Mouse (Mus musculus): Measurements from ENCODE around the gene Tet1.
"Not testable (repeated sequence)": the region's sequence is repeated elsewhere in the genome, so short reads cannot be mapped to it uniquely, and the experiment has no call there.

The Tet1 gene

DNA sequence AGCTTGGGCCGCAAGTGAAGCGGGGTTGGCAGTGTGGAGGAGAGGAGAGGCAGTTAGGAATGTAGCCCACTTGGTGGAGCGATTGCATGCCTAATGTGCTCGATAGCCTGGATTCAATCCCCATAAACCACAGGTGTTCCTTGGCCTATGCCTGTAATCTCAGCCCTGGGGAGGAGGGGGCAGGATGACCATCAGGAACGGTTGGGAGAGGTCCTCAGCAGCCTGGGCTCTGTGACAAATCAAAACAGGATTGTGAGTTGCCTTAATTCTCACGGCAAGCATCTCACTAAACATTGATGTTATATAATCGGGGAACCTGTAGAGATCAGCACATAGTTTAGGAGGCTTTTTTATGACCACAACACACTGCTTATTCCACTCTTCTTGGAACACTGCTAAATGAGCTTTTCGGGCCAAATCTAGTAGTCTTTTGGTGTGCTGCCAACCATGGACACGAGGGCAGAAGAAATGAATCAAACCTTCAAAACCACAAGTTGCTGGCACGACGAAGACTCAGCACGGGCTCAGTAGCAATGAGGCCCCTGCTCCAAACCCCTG lies 61.6 kb downstream of the Tet1 start:
- no peak for DNase-seq (ENCODE audit: low spot score)

GRCm38 (mm10) chr10:62843787-62844491 lies 64.9 kb downstream of the Tet1 start:
- peak; percentile 36 for DNase-seq (ENCODE audit: low spot score)

DNA sequence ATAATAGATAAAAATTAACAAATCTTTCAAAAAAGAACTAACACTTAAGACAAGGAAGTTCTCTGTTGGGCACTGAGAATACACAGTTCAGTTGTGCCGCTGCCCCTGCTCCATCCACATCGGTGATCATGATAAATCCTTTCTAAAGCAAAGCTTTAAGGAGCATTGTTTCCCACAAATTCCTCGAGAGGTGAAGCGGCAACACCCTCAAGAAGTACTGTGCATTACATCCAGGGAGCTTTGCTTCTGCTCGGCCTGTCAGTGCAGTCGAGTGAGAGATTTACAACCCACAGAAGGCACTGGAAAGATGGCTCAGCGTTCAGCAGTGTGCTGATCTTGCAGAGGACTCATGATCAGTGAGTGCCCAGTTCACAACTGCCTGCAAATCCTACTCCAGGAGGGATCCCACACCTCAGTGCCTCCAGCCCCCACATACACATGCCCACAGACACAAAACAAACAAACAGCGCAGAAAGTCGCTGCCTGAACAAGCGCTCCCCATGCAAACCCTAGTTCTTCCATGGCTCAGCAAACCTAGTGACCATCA lies 66.8 kb downstream of the Tet1 start:
- DNase-seq (ENCODE audit: low spot score): no peak

GRCm38 (mm10) chr10:62840687-62841086 lies 68.1 kb downstream of the Tet1 start:
- DNase-seq (ENCODE audit: low spot score): no peak

GRCm38 (mm10) chr10:62837987-62838386 lies 70.8 kb downstream of the Tet1 start:
- no peak for DNase-seq (ENCODE audit: low spot score)

DNA sequence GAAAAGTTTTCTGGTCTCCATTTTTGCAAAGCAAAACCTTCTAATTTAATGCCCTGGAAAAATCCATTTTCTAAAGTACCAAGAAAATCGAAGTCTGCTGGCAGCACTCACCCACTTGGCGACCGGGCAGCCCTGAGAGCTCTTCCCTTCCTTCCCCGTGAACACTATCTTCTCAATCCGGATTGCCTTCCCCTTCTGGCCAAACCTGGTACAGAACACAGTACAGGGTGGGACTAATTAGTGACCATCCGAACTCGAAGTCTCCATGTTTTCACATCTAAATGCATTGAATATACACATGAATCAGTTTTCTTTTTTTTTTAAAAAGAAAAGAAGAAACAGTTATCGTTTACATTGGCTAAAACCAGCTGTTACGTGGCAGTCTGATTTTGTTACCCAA lies 76.0 kb downstream of the Tet1 start:
- DNase-seq (ENCODE audit: low spot score): no peak

- DNase-seq (ENCODE audit: low spot score): no peak
Measured at GRCm38 (mm10) chr10:62831546-62831945, 77.2 kb downstream of the Tet1 start.

DNA sequence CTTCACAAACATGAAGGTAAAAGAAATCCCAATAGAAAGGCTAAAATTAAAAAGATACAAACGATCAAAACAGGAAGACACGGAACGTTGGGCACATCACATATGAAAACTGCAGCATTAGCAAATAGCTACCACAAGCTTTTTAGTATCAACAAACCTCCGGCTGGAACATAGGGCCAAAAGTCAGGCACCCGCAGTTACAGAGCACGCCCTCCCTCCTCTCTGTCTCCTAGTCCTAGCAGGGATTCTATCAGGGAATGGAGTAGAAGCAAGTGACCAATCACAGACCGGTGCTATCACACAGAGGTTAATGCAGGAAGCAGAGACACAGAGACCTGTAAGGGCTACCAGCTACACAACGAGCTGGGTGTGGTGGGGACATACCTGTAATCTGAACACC lies 84.3 kb downstream of the Tet1 start:
- DNase-seq (ENCODE audit: low spot score): no peak

GRCm38 (mm10) chr10:62823431-62823830 lies 85.4 kb downstream of the Tet1 start:
- DNase-seq (ENCODE audit: low spot score): no peak

GRCm38 (mm10) chr10:62810010-62810409 lies 98.8 kb downstream of the Tet1 start:
- DNase-seq (ENCODE audit: low spot score): peak; percentile 22

DNA sequence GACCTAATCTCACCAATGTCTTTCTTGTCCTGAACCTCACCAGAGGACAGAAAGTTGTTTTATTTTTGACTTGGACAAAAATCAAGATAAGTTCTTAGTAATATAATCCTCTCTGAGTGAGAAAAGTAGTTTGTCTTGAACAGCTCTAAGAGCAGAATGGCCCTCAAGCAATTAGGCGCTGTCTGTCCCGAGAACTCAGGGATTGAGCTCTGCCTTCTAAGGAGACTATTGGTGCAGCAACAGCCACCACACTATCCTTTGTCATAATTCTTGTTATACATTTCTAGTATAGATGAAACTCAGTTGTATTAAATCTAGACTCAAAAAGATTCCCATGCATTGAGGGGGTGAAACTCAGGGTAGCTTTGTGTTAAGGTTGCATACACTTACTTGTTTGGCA lies 100.0 kb downstream of the Tet1 start:
- no peak for DNase-seq (ENCODE audit: low spot score)

GRCm38 (mm10) chr10:62808316-62808715 lies 100.5 kb downstream of the Tet1 start:
- DNase-seq (ENCODE audit: low spot score): no peak

- DNase-seq (ENCODE audit: low spot score): no peak
Measured at GRCm38 (mm10) chr10:62804106-62804505, 104.7 kb downstream of the Tet1 start.

DNA sequence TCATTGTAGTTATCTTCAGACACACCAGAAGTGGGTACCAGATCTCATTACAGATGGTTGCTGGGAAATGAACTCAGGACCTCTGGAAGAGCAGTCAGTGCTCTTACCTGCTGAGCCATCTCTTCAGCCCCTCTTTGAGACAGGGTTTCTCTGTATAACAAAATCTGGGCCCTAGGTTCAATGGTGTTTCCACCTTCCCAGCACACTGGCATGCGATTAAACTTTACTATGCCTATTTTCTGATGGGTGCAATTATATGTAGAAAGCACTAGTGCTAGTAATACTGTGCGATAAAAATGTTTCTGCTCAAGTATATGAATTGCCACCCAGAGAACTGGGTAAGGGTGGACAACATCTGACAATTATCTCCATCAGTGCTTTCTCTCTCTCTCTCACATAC lies 105.5 kb downstream of the Tet1 start:
- no peak for DNase-seq (ENCODE audit: low spot score)

- DNase-seq (ENCODE audit: low spot score): no peak
Measured at GRCm38 (mm10) chr10:62794221-62794620, 114.6 kb downstream of the Tet1 start.

DNA sequence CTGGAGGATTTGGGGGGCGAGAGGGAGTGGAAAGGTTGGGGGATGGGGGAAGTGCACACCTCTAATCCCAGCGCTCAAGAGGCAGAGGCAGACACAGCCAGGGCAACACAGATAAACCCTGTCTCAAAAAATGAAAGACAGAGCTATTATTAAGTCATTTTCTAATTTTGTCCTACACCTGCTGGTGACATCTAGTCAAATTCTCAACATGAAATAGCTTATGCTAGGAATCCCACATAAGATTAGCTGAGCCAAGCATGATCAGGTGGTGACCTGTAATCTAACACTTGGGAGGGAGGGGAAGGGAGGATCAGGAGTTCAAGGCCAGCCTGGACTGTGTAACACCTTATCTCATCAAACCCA lies 115.7 kb downstream of the Tet1 start:
- DNase-seq (ENCODE audit: low spot score): peak; percentile 33

DNA sequence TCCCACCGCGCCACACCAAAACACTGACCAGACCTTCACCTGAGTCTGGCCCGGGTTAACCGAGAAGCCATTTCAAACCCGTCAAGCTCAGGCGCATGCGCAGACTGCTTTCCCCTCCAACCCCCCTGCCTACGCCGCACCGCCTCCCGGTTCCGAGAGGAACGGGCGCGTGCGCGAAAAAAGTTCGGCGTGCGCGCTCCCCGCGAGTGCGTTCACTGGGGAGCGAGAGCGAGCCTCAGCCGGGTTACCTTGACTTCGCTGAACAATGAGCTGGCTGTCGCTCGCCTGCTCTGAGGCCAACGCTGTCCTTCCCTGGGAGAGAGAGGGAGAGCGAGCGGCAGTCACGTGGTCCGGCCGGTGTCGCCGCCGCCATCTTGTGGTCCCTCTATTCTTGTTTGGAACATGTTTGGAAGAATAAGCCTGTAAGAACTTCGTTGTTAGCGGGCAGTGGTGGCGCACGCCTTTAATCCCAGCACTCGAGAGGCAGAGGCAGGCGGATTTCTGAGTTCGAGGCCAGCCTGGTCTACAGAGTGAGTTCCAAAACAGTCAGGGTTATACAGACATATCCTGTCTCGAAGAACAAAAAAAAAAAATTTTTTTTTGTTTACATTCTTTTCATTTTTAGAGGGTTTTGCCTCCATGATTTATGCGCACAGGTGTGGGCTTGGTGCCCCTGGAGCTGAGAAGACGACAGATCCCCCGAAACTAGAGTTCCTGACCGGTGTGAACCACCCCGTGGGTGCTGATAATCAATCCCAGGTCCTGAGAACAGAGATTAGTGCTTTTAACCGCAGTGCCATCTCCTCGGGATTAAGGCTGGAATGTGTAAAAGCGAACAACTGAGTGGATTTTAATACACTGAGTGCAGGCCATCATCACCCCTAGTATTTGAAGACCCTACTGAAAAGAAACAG lies 116.4 kb downstream of the Tet1 start, which contains the start of gene Ccar1:
TSS of gene Ccar1 (minus strand) at position 110 of the 914 bp plus-strand sequence.
- DNase-seq (ENCODE audit: low spot score): peak; percentile 99

- peak; percentile 52 for DNase-seq (ENCODE audit: low spot score)
Measured at GRCm38 (mm10) chr10:62791251-62792176, 117.3 kb downstream of the Tet1 start.

GRCm38 (mm10) chr10:62781776-62782175 lies 127.0 kb downstream of the Tet1 start:
- DNase-seq (ENCODE audit: low spot score): not testable (repeated sequence)
